Mouse (Mus musculus): ENCODE results near the gene Nol7. TPM values are rescaled to one million over a fixed set of nuclear protein-coding genes. Genes with fewer than 3 reads are reported as not detected.

Nol7 gene
- polyA plus RNA-seq (2012; rRNA removed), result 88.7 and 91.0 TPM in 2 replicates

GRCm38 (mm10) chr13:43398297-43399080, at the start of gene Nol7:
Nol7 (plus strand) TSS chr13:43398390.
- Histone ChIP-seq H3K4me3 (ENCODE audit: control insufficient read depth, insufficient read depth, low read length) (peak within 1 kb of the TSS; percentile 66), H3K27ac (ENCODE audit: control insufficient read depth, insufficient read depth, low read length) (peak within 1 kb of the TSS; percentile 39), H3K27me3 (ENCODE audit: control insufficient read depth, insufficient read depth, low read length) (no peaks in the 10 kb centered on the region), H3K36me3 (ENCODE audit: control insufficient read depth, insufficient read depth, low read length) (peaks cover 30% of the 10 kb centered on the region), H3K4me1 (replicated peaks; ENCODE audit: control insufficient read depth, insufficient read depth, low read length) (peaks cover 6% of the 10 kb centered on the region; the same call in 1 of the 2 replicates)
- TF ChIP-seq POLR2A (IDR thresholded peaks at IDR 0.05; ENCODE audit: control insufficient read depth, extremely low read depth, insufficient read depth, low read length, poor library complexity) (peak; percentile 87), CTCF (IDR thresholded peaks at IDR 0.05; ENCODE audit: borderline replicate concordance, control insufficient read depth, extremely low read depth, insufficient read depth, low read length, poor library complexity) (peak; percentile 89)
- peak; percentile 93 for DNase-seq
- under 1% methylated on average over 72 of the region's 72 CpGs for WGBS

- H3K27me3 ChIP-seq (ENCODE audit: control insufficient read depth, insufficient read depth, low read length), result no peaks in the 10 kb centered on the region
- DNase-seq, result no peak
- H3K4me3 ChIP-seq (ENCODE audit: control insufficient read depth, insufficient read depth, low read length), result no peak overlapping the region
- TF ChIP-seq POLR2A (IDR thresholded peaks at IDR 0.05; ENCODE audit: control insufficient read depth, extremely low read depth, insufficient read depth, low read length, poor library complexity), result no peak
- no peak for TF ChIP-seq CTCF (IDR thresholded peaks at IDR 0.05; ENCODE audit: borderline replicate concordance, control insufficient read depth, extremely low read depth, insufficient read depth, low read length, poor library complexity)
- H3K36me3 ChIP-seq (ENCODE audit: control insufficient read depth, insufficient read depth, low read length), result no peaks in the 10 kb centered on the region
- H3K27ac ChIP-seq (ENCODE audit: control insufficient read depth, insufficient read depth, low read length), result no peak overlapping the region
- no peaks in the 10 kb centered on the region for H3K4me1 ChIP-seq (replicated peaks; ENCODE audit: control insufficient read depth, insufficient read depth, low read length)
- 95% methylated on average over 8 of the region's 8 CpGs for WGBS
Observed at GRCm38 (mm10) chr13:43349376-43349775, 48.8 kb upstream of the Nol7 start.

- Histone ChIP-seq H3K4me3 (ENCODE audit: control insufficient read depth, insufficient read depth, low read length) (no peak overlapping the region), H3K27ac (ENCODE audit: control insufficient read depth, insufficient read depth, low read length) (no peak overlapping the region), H3K4me1 (replicated peaks; ENCODE audit: control insufficient read depth, insufficient read depth, low read length) (no peaks in the 10 kb centered on the region), H3K27me3 (ENCODE audit: control insufficient read depth, insufficient read depth, low read length) (no peaks in the 10 kb centered on the region), H3K36me3 (ENCODE audit: control insufficient read depth, insufficient read depth, low read length) (no peaks in the 10 kb centered on the region)
- DNase-seq, result no peak
- 85% methylated on average over 9 of the region's 9 CpGs for WGBS
- TF ChIP-seq POLR2A (IDR thresholded peaks at IDR 0.05; ENCODE audit: control insufficient read depth, extremely low read depth, insufficient read depth, low read length, poor library complexity), result no peak
- no peak for TF ChIP-seq CTCF (IDR thresholded peaks at IDR 0.05; ENCODE audit: borderline replicate concordance, control insufficient read depth, extremely low read depth, insufficient read depth, low read length, poor library complexity)
Observed at GRCm38 (mm10) chr13:43350489-43351169, 47.6 kb upstream of the Nol7 start.

- no peak overlapping the region for H3K27ac ChIP-seq (ENCODE audit: control insufficient read depth, insufficient read depth, low read length)
- TF ChIP-seq POLR2A (IDR thresholded peaks at IDR 0.05; ENCODE audit: control insufficient read depth, extremely low read depth, insufficient read depth, low read length, poor library complexity), result no peak
- no peak for TF ChIP-seq CTCF (IDR thresholded peaks at IDR 0.05; ENCODE audit: borderline replicate concordance, control insufficient read depth, extremely low read depth, insufficient read depth, low read length, poor library complexity)
- H3K36me3 ChIP-seq (ENCODE audit: control insufficient read depth, insufficient read depth, low read length), result no peaks in the 10 kb centered on the region
- no peaks in the 10 kb centered on the region for H3K4me1 ChIP-seq (replicated peaks; ENCODE audit: control insufficient read depth, insufficient read depth, low read length)
- no peak for DNase-seq
- no peak overlapping the region for H3K4me3 ChIP-seq (ENCODE audit: control insufficient read depth, insufficient read depth, low read length)
- H3K27me3 ChIP-seq (ENCODE audit: control insufficient read depth, insufficient read depth, low read length), result no peaks in the 10 kb centered on the region
- 90% methylated on average over 4 of the region's 4 CpGs for WGBS
Observed at GRCm38 (mm10) chr13:43353356-43353755, 44.8 kb upstream of the Nol7 start.

- no peak overlapping the region for H3K27ac ChIP-seq (ENCODE audit: control insufficient read depth, insufficient read depth, low read length)
- no peak overlapping the region for H3K4me3 ChIP-seq (ENCODE audit: control insufficient read depth, insufficient read depth, low read length)
- WGBS, result 94% methylated on average over 12 of the region's 12 CpGs
- no peaks in the 10 kb centered on the region for H3K4me1 ChIP-seq (replicated peaks; ENCODE audit: control insufficient read depth, insufficient read depth, low read length)
- no peak for DNase-seq
- no peaks in the 10 kb centered on the region for H3K36me3 ChIP-seq (ENCODE audit: control insufficient read depth, insufficient read depth, low read length)
- TF ChIP-seq POLR2A (IDR thresholded peaks at IDR 0.05; ENCODE audit: control insufficient read depth, extremely low read depth, insufficient read depth, low read length, poor library complexity) (no peak), CTCF (IDR thresholded peaks at IDR 0.05; ENCODE audit: borderline replicate concordance, control insufficient read depth, extremely low read depth, insufficient read depth, low read length, poor library complexity) (no peak)
- H3K27me3 ChIP-seq (ENCODE audit: control insufficient read depth, insufficient read depth, low read length), result no peaks in the 10 kb centered on the region
Observed at GRCm38 (mm10) chr13:43354362-43354761, 43.8 kb upstream of the Nol7 start.

- no peak overlapping the region for H3K4me3 ChIP-seq (ENCODE audit: control insufficient read depth, insufficient read depth, low read length)
- H3K36me3 ChIP-seq (ENCODE audit: control insufficient read depth, insufficient read depth, low read length), result no peaks in the 10 kb centered on the region
- no peak for DNase-seq
- no peaks in the 10 kb centered on the region for H3K4me1 ChIP-seq (replicated peaks; ENCODE audit: control insufficient read depth, insufficient read depth, low read length)
- H3K27me3 ChIP-seq (ENCODE audit: control insufficient read depth, insufficient read depth, low read length), result no peaks in the 10 kb centered on the region
- no peak overlapping the region for H3K27ac ChIP-seq (ENCODE audit: control insufficient read depth, insufficient read depth, low read length)
- WGBS, result 97% methylated on average over 14 of the region's 14 CpGs
- no peak for TF ChIP-seq POLR2A (IDR thresholded peaks at IDR 0.05; ENCODE audit: control insufficient read depth, extremely low read depth, insufficient read depth, low read length, poor library complexity)
- TF ChIP-seq CTCF (IDR thresholded peaks at IDR 0.05; ENCODE audit: borderline replicate concordance, control insufficient read depth, extremely low read depth, insufficient read depth, low read length, poor library complexity), result no peak
Observed at GRCm38 (mm10) chr13:43356346-43357125, 41.7 kb upstream of the Nol7 start.

All from thymus, adult 2 months (tissue).